Mouse (Mus musculus) spleen, adult 2 months (tissue): ENCODE measurements around the gene Als2cr12.

ENCODE experiments used
- CTCF ChIP-seq: fragments of 200-500 bp; IDR thresholded peaks from 2 replicates; pipeline ENCODE4 v1.5.1; 2011; ENCODE audit warnings: mild to moderate bottlenecking, inconsistent platforms; ENCODE audit not compliant: insufficient read depth, insufficient read length, insufficient replicate concordance; ENCODE audit errors: extremely low read depth
- POLR2A ChIP-seq: fragments of 200-500 bp; IDR thresholded peaks from 2 replicates; pipeline ENCODE4 v1.6.1; 2011; ENCODE audit warnings: low read depth, low read length, inconsistent platforms

- TF ChIP-seq CTCF, result no peak
- no peak for TF ChIP-seq POLR2A
These were observed 82.0 kb downstream of the Als2cr12 start for GRCm38 (mm10) chr1:58613786-58614185.
